Mouse (Mus musculus) hindbrain, embryonic 13.5 days (tissue): ENCODE results near the gene Smyd3. TPM values are rescaled to one million over a fixed set of nuclear protein-coding genes. Genes with fewer than 3 reads are reported as not detected.

Source experiments
- polyA plus RNA-seq: library from polyadenylated mRNA; unstranded; fragments of >200 nt; fragmentation: Nextera tagmentation; extraction: Ambion mirVana; gene quantifications from 2 replicates; pipeline ENCODE4 v1.2.1, GENCODE M21; 2015

Gene Smyd3
- polyA plus RNA-seq, 1 experiment from 2014 or later: 20.7 TPM

Other genes starting within 250 kb of the Smyd3 start
- gene Tfb2m, start 28.2 kb upstream of the Smyd3 start, polyA plus RNA-seq: 35.2 and 39.0 TPM in 2 replicates
- 27.7 and 30.9 TPM in 2 replicates for gene Cnst, start 28.3 kb upstream of the Smyd3 start, polyA plus RNA-seq
- 142 and 147 TPM in 2 replicates for gene Sccpdh, start 150.2 kb upstream of the Smyd3 start, polyA plus RNA-seq
- gene Kif28, start 227.2 kb upstream of the Smyd3 start, polyA plus RNA-seq: not detected in 2 replicates